ENCODE assay signal across 8 mouse cellular contexts in the genomic region with DNA sequence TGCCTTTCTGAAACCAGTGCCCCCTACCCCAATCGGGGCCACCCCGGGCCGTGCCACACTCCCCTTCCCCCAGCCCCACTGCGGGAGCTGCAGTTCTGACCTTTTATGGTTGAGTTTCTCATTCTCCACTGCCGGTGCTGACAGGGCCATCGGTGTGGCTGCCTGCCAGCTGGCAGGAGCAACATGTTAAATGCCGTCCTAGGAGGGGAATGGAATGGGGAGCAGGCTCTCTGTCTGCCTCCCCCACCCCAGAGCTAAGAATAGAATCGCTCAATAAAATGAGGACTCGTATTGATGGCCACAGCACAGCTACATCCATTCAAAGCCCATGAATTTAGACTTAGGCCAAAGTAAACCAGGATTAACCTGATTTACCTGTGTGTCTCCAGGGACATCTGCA.
DNase-seq lines count a peak whose midpoint lies in the region; ATAC-seq lines count a peak whose summit lies in the region.

No protein-coding gene starts in this region.

- H3K4me3 ChIP-seq in hindbrain, embryonic 10.5 days = no peak overlapping the region
- no peak overlapping the region for H3K4me3 ChIP-seq in hindbrain, embryonic 11.5 days (ENCODE audit: low read depth, low read length)
- H3K4me3 ChIP-seq in embryonic facial prominence, embryonic 15.5 days (replicated peaks) = no peak overlapping the region
- H3K4me3 ChIP-seq in limb, embryonic 11.5 days (ENCODE audit: low read depth, low read length) = no peak overlapping the region

- peaks cover 21% of the 10 kb centered on the region for H3K36me3 ChIP-seq in hindbrain, embryonic 10.5 days
- H3K36me3 ChIP-seq in hindbrain, embryonic 11.5 days (ENCODE audit: control insufficient read depth, insufficient read depth, low read length) = no peaks in the 10 kb centered on the region
- H3K36me3 ChIP-seq in embryonic facial prominence, embryonic 15.5 days = 0 out of 2 replicates have a peak, but pooled peaks cover 6% of the 10 kb centered on the region
- no peaks in the 10 kb centered on the region for H3K36me3 ChIP-seq in limb, embryonic 11.5 days (ENCODE audit: control insufficient read depth, insufficient read depth, low read length)

- H3K4me1 ChIP-seq in hindbrain, embryonic 10.5 days (replicated peaks) = peaks cover 40% of the 10 kb centered on the region
- H3K4me1 ChIP-seq in hindbrain, embryonic 11.5 days (replicated peaks; ENCODE audit: control insufficient read depth, insufficient read depth, low read length) = no peaks in the 10 kb centered on the region; the same call in 1 of the 2 replicates
- H3K4me1 ChIP-seq in embryonic facial prominence, embryonic 15.5 days = peaks cover 41% of the 10 kb centered on the region
- peaks cover 26% of the 10 kb centered on the region for H3K4me1 ChIP-seq in limb, embryonic 11.5 days (ENCODE audit: control insufficient read depth, insufficient read depth, low read length)

- 47% methylated on average over 9 of the region's 9 CpGs for WGBS in hindbrain, embryonic 10.5 days
- WGBS in hindbrain, embryonic 11.5 days = 47% methylated on average over 9 of the region's 9 CpGs
- WGBS in embryonic facial prominence, embryonic 15.5 days = 12% methylated on average over 9 of the region's 9 CpGs
- 15% methylated on average over 9 of the region's 9 CpGs for WGBS in limb, embryonic 11.5 days

- no peak overlapping the region for H3K4me2 ChIP-seq in hindbrain, embryonic 11.5 days (replicated peaks; ENCODE audit: low read depth, low read length)
- H3K4me2 ChIP-seq in embryonic facial prominence, embryonic 15.5 days (replicated peaks) = no peak overlapping the region; the same call in 1 of the 2 replicates
- no peak overlapping the region for H3K4me2 ChIP-seq in limb, embryonic 11.5 days (ENCODE audit: low read depth, severe bottlenecking)

- no peaks in the 10 kb centered on the region for H3K27me3 ChIP-seq in hindbrain, embryonic 10.5 days (ENCODE audit: insufficient read depth, poor library complexity, severe bottlenecking)
- no peaks in the 10 kb centered on the region for H3K27me3 ChIP-seq in hindbrain, embryonic 11.5 days (ENCODE audit: control insufficient read depth, insufficient read depth, low read length)
- no peaks in the 10 kb centered on the region for H3K27me3 ChIP-seq in embryonic facial prominence, embryonic 15.5 days
- H3K27me3 ChIP-seq in limb, embryonic 11.5 days (ENCODE audit: control insufficient read depth, insufficient read depth, low read length) = no peaks in the 10 kb centered on the region

- no peak for DNase-seq in hindbrain, embryonic 10.5 days (ENCODE audit: low spot score)
- no peak for DNase-seq in hindbrain, embryonic 11.5 days (ENCODE audit: low spot score)
- DNase-seq in heart, postnatal 25 days (ENCODE audit: low spot score) = peak; percentile 66
- peak; percentile 59 for DNase-seq in limb, embryonic 11.5 days (ENCODE audit: low spot score)
- DNase-seq in ovary, postnatal 10 days (ENCODE audit: low spot score) = peak; percentile 44
- DNase-seq in left cerebral cortex, adult 18-20 months (ENCODE audit: low spot score in 2 of 2) = no peak
- no peak for DNase-seq in frontal cortex, adult 2 months (ENCODE audit: extremely low spot score in 1 of 2, low spot score in 1 of 2)

- peaks cover 5% of the 10 kb centered on the region for H3K9me3 ChIP-seq in hindbrain, embryonic 10.5 days
- H3K9me3 ChIP-seq in hindbrain, embryonic 11.5 days (ENCODE audit: control insufficient read depth, low read length) = no peaks in the 10 kb centered on the region
- H3K9me3 ChIP-seq in embryonic facial prominence, embryonic 15.5 days (replicated peaks) = no peaks in the 10 kb centered on the region
- H3K9me3 ChIP-seq in limb, embryonic 11.5 days (ENCODE audit: control insufficient read depth, low read length) = 0 out of 2 replicates have a peak, but pooled peaks cover 4% of the 10 kb centered on the region

- H3K27ac ChIP-seq in hindbrain, embryonic 10.5 days = peak overlapping the region; percentile 56; the same call in 1 of the 2 replicates
- no peak overlapping the region for H3K27ac ChIP-seq in hindbrain, embryonic 11.5 days (ENCODE audit: low read depth, low read length)
- H3K27ac ChIP-seq in embryonic facial prominence, embryonic 15.5 days (replicated peaks) = peak overlapping the region; percentile 61
- H3K27ac ChIP-seq in limb, embryonic 11.5 days (replicated peaks; ENCODE audit: low read depth, low read length) = peak overlapping the region; percentile 23; the same call in 1 of the 2 replicates

- no peak overlapping the region for H3K9ac ChIP-seq in hindbrain, embryonic 11.5 days (ENCODE audit: low read depth, low read length)
- no peak overlapping the region for H3K9ac ChIP-seq in embryonic facial prominence, embryonic 15.5 days
- H3K9ac ChIP-seq in limb, embryonic 11.5 days (ENCODE audit: low read length) = no peak overlapping the region

- intact Hi-C loops in heart, postnatal 25 days (cut with DNase I) = no loop called here

- ATAC-seq in hindbrain, embryonic 11.5 days (ENCODE audit: low FRiP score) = no peak
- ATAC-seq in embryonic facial prominence, embryonic 15.5 days (ENCODE audit: insufficient number of reproducible peaks, low FRiP score, low TSS enrichment, low read depth) = peak; percentile 59; the same call in 1 of the 2 replicates
- ATAC-seq in limb, embryonic 11.5 days (ENCODE audit: insufficient number of reproducible peaks, low FRiP score, low TSS enrichment, low read depth) = no peak

Comparison
In these comparisons a context has a peak if more than half of its experiments do, and no peak if none do; other contexts are left out.
1. DNase-seq: peak in heart, postnatal 25 days (single experiment), limb, embryonic 11.5 days (single experiment) and ovary, postnatal 10 days (single experiment); none in hindbrain, embryonic 10.5 days (single experiment), hindbrain, embryonic 11.5 days (single experiment), left cerebral cortex, adult 18-20 months (0 of 2) and frontal cortex, adult 2 months (0 of 2).